Mouse (Mus musculus) regulatory T cell (primary cell): Measurements from ENCODE around the gene Exoc7.
"Not testable (repeated sequence)": the region's sequence is repeated elsewhere in the genome, so short reads cannot be mapped to it uniquely, and the experiment has no call there.

Experiments used
- in situ Hi-C: fragments of 300-600 bp; cut with MboI, MseI; formaldehyde crosslinking; loops from one replicate; pipeline ENCODE4 v1.15.1; 2025; ENCODE audit warnings: high pct_unique_total_duplicates

The Exoc7 gene

GRCm38 (mm10) chr11:116280751-116281663 is 26.0 kb downstream of the Exoc7 start, which contains the start of gene Galr2:
Gene Galr2 (plus strand): TSS chr11:116280939.
- in situ Hi-C loops: loop anchor here (5.0 kb wide), 1 partner anchor 59 kb away; no protein-coding TSS in a partner anchor

GRCm38 (mm10) chr11:116277184-116277583 is 29.8 kb downstream of the Exoc7 start:
- in situ Hi-C loops: not testable (repeated sequence)

- in situ Hi-C loops: no loop called here
Observed at GRCm38 (mm10) chr11:116274045-116274666, 32.9 kb downstream of the Exoc7 start, which contains the start of gene Srp68. Gene Srp68 (minus strand): TSS chr11:116274217.

GRCm38 (mm10) chr11:116273469-116274044 is 33.5 kb downstream of the Exoc7 start:
- in situ Hi-C loops: no loop called here

- in situ Hi-C loops: no loop called here
Observed at GRCm38 (mm10) chr11:116272589-116273468, 34.2 kb downstream of the Exoc7 start.

- in situ Hi-C loops: no loop called here
Observed at GRCm38 (mm10) chr11:116269560-116269959, 37.5 kb downstream of the Exoc7 start.

- in situ Hi-C loops: no loop called here
Observed at GRCm38 (mm10) chr11:116268313-116268712, 38.7 kb downstream of the Exoc7 start.

GRCm38 (mm10) chr11:116267637-116268036 is 39.4 kb downstream of the Exoc7 start:
- in situ Hi-C loops: no loop called here

GRCm38 (mm10) chr11:116265850-116266249 is 41.2 kb downstream of the Exoc7 start:
- in situ Hi-C loops: no loop called here

- in situ Hi-C loops: no loop called here
Observed at GRCm38 (mm10) chr11:116265352-116265751, 41.7 kb downstream of the Exoc7 start.

GRCm38 (mm10) chr11:116260259-116260658 is 46.8 kb downstream of the Exoc7 start:
- in situ Hi-C loops: no loop called here

GRCm38 (mm10) chr11:116259461-116259860 is 47.6 kb downstream of the Exoc7 start:
- in situ Hi-C loops: no loop called here

- in situ Hi-C loops: no loop called here
Observed at GRCm38 (mm10) chr11:116255982-116256675, 50.9 kb downstream of the Exoc7 start.

GRCm38 (mm10) chr11:116255090-116255981 is 51.7 kb downstream of the Exoc7 start:
- in situ Hi-C loops: no loop called here

GRCm38 (mm10) chr11:116254627-116255026 is 52.4 kb downstream of the Exoc7 start:
- in situ Hi-C loops: no loop called here

- in situ Hi-C loops: no loop called here
Observed at GRCm38 (mm10) chr11:116253076-116253600, 53.9 kb downstream of the Exoc7 start.

- in situ Hi-C loops: no loop called here
Observed at GRCm38 (mm10) chr11:116250898-116251297, 56.1 kb downstream of the Exoc7 start.

- in situ Hi-C loops: no loop called here
Observed at GRCm38 (mm10) chr11:116247502-116248222, 59.4 kb downstream of the Exoc7 start.

GRCm38 (mm10) chr11:116245616-116246015 is 61.4 kb downstream of the Exoc7 start:
- in situ Hi-C loops: no loop called here
